Mouse (Mus musculus): ENCODE measurements around the gene Meox2. TPM values are rescaled to one million over a fixed set of nuclear protein-coding genes. Genes with fewer than 3 reads are reported as not detected.

Meox2 gene
- not detected in 2 replicates for total RNA-seq (2023)

DNA sequence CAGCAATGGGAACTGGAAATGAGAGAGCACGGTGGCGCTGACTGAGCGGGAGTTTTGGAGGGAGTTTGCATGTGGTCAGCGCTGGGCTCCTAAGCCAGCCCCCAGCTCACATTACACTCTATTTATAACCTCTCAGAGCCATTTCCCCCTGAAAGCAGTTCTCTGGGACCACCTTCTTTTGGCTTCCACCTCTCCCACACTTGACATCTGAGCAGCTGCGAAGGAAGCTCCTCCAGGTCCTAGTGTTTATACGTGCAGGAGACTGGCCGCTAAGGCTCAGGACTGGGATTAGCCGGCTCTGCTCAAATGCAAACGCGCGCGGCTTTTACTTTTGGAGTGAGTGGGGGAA is at the start of gene Meox2:
Meox2 (plus strand) TSS at position 151 of the 349 bp plus-strand sequence.

Other genes with a start within 250 kb of the Meox2 start
- gene Agmo, start 133.1 kb downstream of the Meox2 start, total RNA-seq (2023): 0.60 TPM in 1 of 2 replicates, not detected in the other